Comparison of ENCODE assay signal across 8 mouse cellular contexts in the genomic region with DNA sequence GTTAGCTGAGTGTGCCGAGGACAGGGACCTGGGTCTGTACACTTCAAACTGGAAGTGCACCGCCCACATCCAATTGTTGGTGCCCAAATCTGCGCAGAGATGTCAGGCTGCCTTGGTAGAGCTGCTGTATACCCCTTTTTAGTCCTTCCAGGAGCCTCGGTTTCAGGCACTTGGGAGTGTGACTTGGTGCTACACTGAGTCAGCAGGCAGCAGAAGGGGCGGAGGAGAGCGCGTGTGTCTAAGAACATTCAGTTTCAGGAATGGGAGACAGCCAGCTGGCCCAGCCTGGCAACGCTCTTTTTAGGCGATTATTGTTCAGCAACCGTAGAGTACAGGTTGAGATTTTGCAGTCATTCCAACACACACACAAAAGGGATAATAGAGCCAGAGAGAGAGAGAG. TPM values are rescaled to one million over a fixed set of nuclear protein-coding genes. Genes with fewer than 3 reads are reported as not detected.
DNase-seq lines count a peak whose midpoint lies in the region; ATAC-seq lines count a peak whose summit lies in the region.

No protein-coding gene starts in this region.

- H3K27me3 ChIP-seq in midbrain, embryonic 13.5 days: peaks cover 32% of the 10 kb centered on the region
- peaks cover 56% of the 10 kb centered on the region for H3K27me3 ChIP-seq in midbrain, embryonic 10.5 days (ENCODE audit: low read depth, poor library complexity, severe bottlenecking)

- no peak overlapping the region for H3K4me3 ChIP-seq in midbrain, embryonic 13.5 days (replicated peaks)
- no peak overlapping the region for H3K4me3 ChIP-seq in midbrain, embryonic 10.5 days

- 54% methylated on average over 10 of the region's 10 CpGs for WGBS in midbrain, embryonic 13.5 days
- WGBS in midbrain, embryonic 10.5 days: 74% methylated on average over 10 of the region's 10 CpGs

- no peaks in the 10 kb centered on the region for H3K36me3 ChIP-seq in midbrain, embryonic 13.5 days
- H3K36me3 ChIP-seq in midbrain, embryonic 10.5 days: no peaks in the 10 kb centered on the region

- H3K9me3 ChIP-seq in midbrain, embryonic 13.5 days: no peaks in the 10 kb centered on the region
- H3K9me3 ChIP-seq in midbrain, embryonic 10.5 days (replicated peaks): no peaks in the 10 kb centered on the region

- no peak overlapping the region for H3K27ac ChIP-seq in midbrain, embryonic 13.5 days
- H3K27ac ChIP-seq in midbrain, embryonic 10.5 days (replicated peaks): no peak overlapping the region

- no peak for DNase-seq in midbrain, embryonic 10.5 days (ENCODE audit: low spot score)
- peak; percentile 67 to 69 for DNase-seq in frontal cortex, postnatal 14 days (ENCODE audit: low spot score in 2 of 2)
- peak; percentile 72 for DNase-seq in left cerebral cortex, adult 11 months (ENCODE audit: low spot score)
- DNase-seq in telencephalon, adult 2 months (ENCODE audit: low read depth, low spot score): peak; percentile 95
- DNase-seq in kidney, adult 11 months: no peak
- no peak for DNase-seq in ovary, postnatal 36 days (ENCODE audit: low spot score)
- DNase-seq in ovary, adult 18-20 months (ENCODE audit: low spot score): no peak

- peaks cover 37% of the 10 kb centered on the region for H3K4me1 ChIP-seq in midbrain, embryonic 13.5 days (replicated peaks)
- peaks cover 56% of the 10 kb centered on the region for H3K4me1 ChIP-seq in midbrain, embryonic 10.5 days

- no peak for ATAC-seq in midbrain, embryonic 13.5 days

- H3K4me2 ChIP-seq in midbrain, embryonic 13.5 days (replicated peaks): peak overlapping the region; percentile 12

- H3K9ac ChIP-seq in midbrain, embryonic 13.5 days (replicated peaks): 0 out of 2 replicates have a peak overlapping the region, but pooled peaks have one; percentile 25

RNA-seq across cellular contexts. Expression of gene Wipf3, which starts 2.4 kb away (rescaled TPM):
- 2.8 and 3.0 TPM in 2 replicates for polyA plus RNA-seq in midbrain, embryonic 13.5 days (2015; fragmentation: Nextera tagmentation; extraction: Ambion mirVana)
- 0.30 and 0.50 TPM in 2 replicates for polyA plus RNA-seq in midbrain, embryonic 10.5 days (2016; fragmentation: Nextera tagmentation; extraction: Ambion mirVana)

Comparison
In these comparisons a context has a peak if more than half of its experiments do, and no peak if none do; other contexts are left out.
1. DNase-seq: peak in frontal cortex, postnatal 14 days (2 of 2), left cerebral cortex, adult 11 months (single experiment) and telencephalon, adult 2 months (single experiment); none in midbrain, embryonic 10.5 days (single experiment), kidney, adult 11 months (single experiment), ovary, postnatal 36 days (single experiment) and ovary, adult 18-20 months (single experiment).